Mouse (Mus musculus) hindbrain, postnatal 0 days (tissue): ENCODE data around the gene Ebp. TPM values are rescaled to one million over a fixed set of nuclear protein-coding genes. Genes with fewer than 3 reads are reported as not detected.

Source experiments
- ATAC-seq: fragments of 200-750 bp; cut with Nextera tagmentation; 2 replicates; pipeline ENCODE4 v1.8.0; 2017; ENCODE audit warnings: mild to moderate bottlenecking, moderate TSS enrichment, moderate library complexity
- DNase-seq: peaks from one replicate; pipeline ENCODE4 v3.0.0-alpha.2; 2015; ENCODE audit warnings: low spot score
- H3K27ac ChIP-seq: fragments of 300-500 bp; sonication (generic); 2 replicates; pipeline ENCODE4 v1.5.1; 2014; ENCODE audit warnings: mild to moderate bottlenecking
- H3K27me3 ChIP-seq: fragments of 300-500 bp; sonication (generic); 2 replicates; pipeline ENCODE4 v1.6.1; 2014; ENCODE audit warnings: low read length, mixed read lengths; ENCODE audit not compliant: insufficient read depth
- H3K36me3 ChIP-seq: fragments of 300-500 bp; sonication (generic); 2 replicates; pipeline ENCODE4 v1.6.1; 2014; ENCODE audit warnings: low read length, mixed read lengths; ENCODE audit not compliant: insufficient read depth
- H3K4me1 ChIP-seq: fragments of 300-500 bp; sonication (generic); 2 replicates; pipeline ENCODE4 v1.6.1; 2014; ENCODE audit warnings: antibody characterized with exemption, low read length, mixed read lengths; ENCODE audit not compliant: insufficient read depth
- H3K4me2 ChIP-seq: fragments of 300-500 bp; sonication (generic); 2 replicates; pipeline ENCODE4 v1.6.1; 2014; ENCODE audit warnings: low read depth, mild to moderate bottlenecking, low read length, moderate library complexity, mixed read lengths
- H3K4me3 ChIP-seq: fragments of 300-500 bp; sonication (generic); 2 replicates; pipeline ENCODE4 v1.5.1; 2014; ENCODE audit warnings: low read length
- H3K9ac ChIP-seq: fragments of 300-500 bp; sonication (generic); replicated peaks from 2 replicates; pipeline ENCODE4 v1.6.1; 2014; ENCODE audit warnings: mild to moderate bottlenecking, low read length, moderate library complexity, mixed read lengths
- H3K9me3 ChIP-seq: fragments of 300-500 bp; sonication (generic); 2 replicates; pipeline ENCODE4 v1.6.1; 2016; ENCODE audit warnings: low read length, mixed read lengths
- CTCF ChIP-seq: IDR thresholded peaks from 2 replicates; pipeline ENCODE4 v1.5.1; 2016; ENCODE audit warnings: antibody characterized with exemption, control low read depth, low read depth
- WGBS: fragments of 180-500 bp; shearing (Covaris S2); extraction: QIAGEN DNeasy Blood & Tissue Kit; methylation state at CpG from one replicate; pipeline ENCODE4 v1.1.7; 2014; 5-methylcytosine and 5-hydroxymethylcytosine counted together
- polyA plus RNA-seq: library from polyadenylated mRNA; unstranded; fragments of >200 nt; fragmentation: Nextera tagmentation; extraction: Ambion mirVana; gene quantifications from 2 replicates; pipeline ENCODE4 v1.2.1, GENCODE M21; 2015
- total RNA-seq: library from RNA; depleted of rRNA; stranded (reverse); fragments of >200 nt; gene quantifications from 2 replicates; pipeline ENCODE4 v1.2.3, GENCODE M21; 2014

The Ebp gene
- total and polyA plus RNA-seq, 2 experiments from 2014 or later, result 29.8 to 41.3 TPM

GRCm38 (mm10) chrX:8175169-8175503 lies 18.2 kb downstream of the Ebp start:
- peak overlapping the region; percentile 56 for H3K4me3 ChIP-seq
- no peak overlapping the region for H3K27ac ChIP-seq
- no peak for ATAC-seq
- H3K4me2 ChIP-seq, result peak overlapping the region; percentile 60
- no peak for TF ChIP-seq CTCF
- DNase-seq, result no peak
- peak overlapping the region; percentile 61 for H3K9ac ChIP-seq
- H3K27me3 ChIP-seq, result no peaks in the 10 kb centered on the region
- H3K36me3 ChIP-seq, result no peaks in the 10 kb centered on the region
- no peaks in the 10 kb centered on the region for H3K4me1 ChIP-seq
- 31% methylated on average over 4 of the region's 4 CpGs for WGBS
- H3K9me3 ChIP-seq, result no peaks in the 10 kb centered on the region

- H3K36me3 ChIP-seq, result no peaks in the 10 kb centered on the region
- H3K4me2 ChIP-seq, result no peak overlapping the region
- H3K9me3 ChIP-seq, result no peaks in the 10 kb centered on the region
- DNase-seq, result no peak
- no peaks in the 10 kb centered on the region for H3K27me3 ChIP-seq
- H3K4me3 ChIP-seq, result no peak overlapping the region
- TF ChIP-seq CTCF, result no peak
- H3K27ac ChIP-seq, result no peak overlapping the region
- WGBS, result 88% methylated on average over 10 of the region's 10 CpGs
- no peaks in the 10 kb centered on the region for H3K4me1 ChIP-seq
- ATAC-seq, result no peak
- no peak overlapping the region for H3K9ac ChIP-seq
These were observed 25.3 kb downstream of the Ebp start for GRCm38 (mm10) chrX:8167716-8168647.

GRCm38 (mm10) chrX:8164471-8164870 lies 28.8 kb downstream of the Ebp start:
- Histone ChIP-seq H3K4me3 (no peak overlapping the region), H3K4me1 (no peaks in the 10 kb centered on the region), H3K36me3 (no peaks in the 10 kb centered on the region), H3K9me3 (no peaks in the 10 kb centered on the region), H3K27ac (no peak overlapping the region), H3K27me3 (no peaks in the 10 kb centered on the region), H3K4me2 (no peak overlapping the region), H3K9ac (no peak overlapping the region)
- no peak for TF ChIP-seq CTCF
- ATAC-seq (no peak), DNase-seq (no peak)
- WGBS, result 79% methylated on average over 4 of the region's 4 CpGs

- no peaks in the 10 kb centered on the region for H3K36me3 ChIP-seq
- H3K9ac ChIP-seq, result no peak overlapping the region
- H3K4me3 ChIP-seq, result no peak overlapping the region
- no peaks in the 10 kb centered on the region for H3K4me1 ChIP-seq
- H3K27me3 ChIP-seq, result no peaks in the 10 kb centered on the region
- ATAC-seq (no peak), DNase-seq (no peak)
- TF ChIP-seq CTCF, result no peak
- H3K4me2 ChIP-seq, result no peak overlapping the region
- 93% methylated on average over 5 of the region's 5 CpGs for WGBS
- no peaks in the 10 kb centered on the region for H3K9me3 ChIP-seq
- no peak overlapping the region for H3K27ac ChIP-seq
These were observed 30.2 kb downstream of the Ebp start for GRCm38 (mm10) chrX:8163076-8163475.

- peak within 1 kb of the TSS; percentile 57 for H3K4me3 ChIP-seq
- peak within 1 kb of the TSS; percentile 59 for H3K4me2 ChIP-seq
- WGBS, result 33% methylated on average over 63 of the region's 65 CpGs
- DNase-seq (peak; percentile 93), ATAC-seq (peak; percentile 95)
- H3K9ac ChIP-seq, result peak within 1 kb of the TSS; percentile 72
- H3K27me3 ChIP-seq, result no peaks in the 10 kb centered on the region
- no peaks in the 10 kb centered on the region; the same call in 1 of the 2 replicates for H3K36me3 ChIP-seq
- H3K9me3 ChIP-seq, result no peaks in the 10 kb centered on the region
- no peaks in the 10 kb centered on the region for H3K4me1 ChIP-seq
- H3K27ac ChIP-seq, result peak within 1 kb of the TSS; percentile 97
- TF ChIP-seq CTCF, result no peak
These were observed 47.9 kb downstream of the Ebp start, which contains the start of gene Rbm3 for GRCm38 (mm10) chrX:8145153-8145991. TSS of gene Rbm3 (minus strand) at chrX:8145880.

- no peak for DNase-seq
- TF ChIP-seq CTCF, result no peak
- Histone ChIP-seq H3K4me3 (peak overlapping the region; percentile 57), H3K27ac (no peak overlapping the region), H3K4me2 (peak overlapping the region; percentile 59), H3K4me1 (no peaks in the 10 kb centered on the region), H3K27me3 (no peaks in the 10 kb centered on the region), H3K36me3 (no peaks in the 10 kb centered on the region; the same call in 1 of the 2 replicates), H3K9me3 (no peaks in the 10 kb centered on the region), H3K9ac (peak overlapping the region; percentile 72; the same call in 1 of the 2 replicates)
- WGBS, result 69% methylated on average over 7 of the region's 7 CpGs
- no peak for ATAC-seq
These were observed 49.6 kb downstream of the Ebp start for GRCm38 (mm10) chrX:8143750-8144149.
